Mouse (Mus musculus) ES-E14 (cell line): ENCODE results near the gene Scn1a.

Experiments used
- CHD2 ChIP-seq: IDR thresholded peaks from 2 replicates; pipeline ENCODE4 v1.6.1; 2014; ENCODE audit warnings: mild to moderate bottlenecking, low read depth, low read length, inconsistent platforms
- HCFC1 ChIP-seq: IDR thresholded peaks from 2 replicates; pipeline ENCODE4 v1.6.1; 2012; ENCODE audit warnings: low read length, inconsistent platforms, borderline replicate concordance; ENCODE audit not compliant: insufficient read depth
- MAFK ChIP-seq: IDR thresholded peaks from 2 replicates; pipeline ENCODE4 v1.6.1; 2014; ENCODE audit warnings: mild to moderate bottlenecking, low read depth, low read length, inconsistent platforms; ENCODE audit not compliant: insufficient read depth
- ZC3H11A ChIP-seq: IDR thresholded peaks from 2 replicates; pipeline ENCODE4 v1.6.1; 2012; ENCODE audit warnings: low read depth, mild to moderate bottlenecking, inconsistent platforms, low read length, borderline replicate concordance
- ZNF384 ChIP-seq: IDR thresholded peaks from 2 replicates; pipeline ENCODE4 v1.6.1; 2012; ENCODE audit warnings: low read depth, low read length, inconsistent platforms

GRCm38 (mm10) chr2:66367957-66368356 lies 72.7 kb downstream of the Scn1a start:
- no peak for TF ChIP-seq ZNF384
- TF ChIP-seq CHD2, result no peak
- no peak for TF ChIP-seq HCFC1
- no peak for TF ChIP-seq MAFK
- no peak for TF ChIP-seq ZC3H11A
